Mouse (Mus musculus) bone marrow, adult 2 months (tissue): Measurements from ENCODE around the gene Epn2.

Source experiments
- CTCF ChIP-seq: fragments of 200-500 bp; IDR thresholded peaks from 2 replicates; pipeline ENCODE4 v1.5.1; 2011; ENCODE audit warnings: low read length, control low read depth; ENCODE audit not compliant: control insufficient read depth, insufficient read depth
- POLR2A ChIP-seq: fragments of 200-500 bp; IDR thresholded peaks from 2 replicates; pipeline ENCODE4 v1.6.1; 2011; ENCODE audit warnings: low read depth, mild to moderate bottlenecking, control low read depth, low read length, borderline replicate concordance; ENCODE audit not compliant: control insufficient read depth

DNA sequence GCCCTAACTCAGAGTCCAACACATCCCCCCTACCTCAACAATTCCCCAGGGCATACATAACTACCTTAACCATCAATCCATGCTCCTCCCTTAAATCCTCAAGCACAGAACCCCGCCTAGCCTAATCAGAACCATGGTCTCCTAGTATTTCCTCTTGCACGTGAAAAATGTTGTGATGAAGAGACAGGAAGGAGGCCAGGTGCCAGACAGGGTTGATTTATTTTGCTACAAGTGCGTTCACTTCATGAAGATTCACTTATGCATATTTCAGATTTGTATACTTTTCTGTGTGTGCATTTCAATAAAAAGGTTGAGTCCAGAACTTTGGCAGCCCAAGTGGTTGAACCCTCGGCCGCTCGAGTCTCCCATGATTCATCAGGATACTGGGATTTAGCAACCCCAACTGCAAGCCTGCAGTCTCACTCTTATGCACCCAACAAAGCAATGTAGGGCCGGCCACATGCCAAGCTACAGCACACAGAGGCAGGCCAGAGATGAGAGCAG lies 443 bp upstream of the Epn2 start:
- TF ChIP-seq CTCF (no peak), POLR2A (no peak)
